Mouse (Mus musculus): Measurements from ENCODE around the gene Pycr2. TPM values are rescaled to one million over a fixed set of nuclear protein-coding genes. Genes with fewer than 3 reads are reported as not detected.

Gene Pycr2
- polyA plus RNA-seq, 1 experiment from 2014 or later, result 78.7 TPM

DNA sequence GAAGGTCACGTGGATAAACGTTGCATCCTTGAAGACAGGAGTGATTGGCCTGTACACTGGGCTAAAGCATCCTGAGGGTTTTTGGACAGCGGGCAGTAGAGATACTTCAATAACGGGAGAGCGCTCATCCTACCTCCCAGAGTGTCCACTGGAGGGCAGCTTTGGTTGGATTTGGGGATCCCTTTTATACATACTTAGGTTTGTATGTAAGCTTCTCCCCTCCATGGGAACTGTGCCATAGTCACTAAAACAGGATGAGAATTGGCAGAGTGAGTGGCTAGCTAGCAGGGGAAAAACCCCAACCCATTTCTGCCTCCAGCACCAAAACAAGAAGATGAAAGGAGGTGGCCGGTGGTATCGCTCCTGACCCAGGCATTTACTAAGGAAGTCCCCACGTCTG, 7.0 kb downstream of the Pycr2 start:
- no peak for ATAC-seq (ENCODE audit: low FRiP score)
- H3K4me2 ChIP-seq, result no peak overlapping the region
- no peak overlapping the region for H3K9ac ChIP-seq

DNA sequence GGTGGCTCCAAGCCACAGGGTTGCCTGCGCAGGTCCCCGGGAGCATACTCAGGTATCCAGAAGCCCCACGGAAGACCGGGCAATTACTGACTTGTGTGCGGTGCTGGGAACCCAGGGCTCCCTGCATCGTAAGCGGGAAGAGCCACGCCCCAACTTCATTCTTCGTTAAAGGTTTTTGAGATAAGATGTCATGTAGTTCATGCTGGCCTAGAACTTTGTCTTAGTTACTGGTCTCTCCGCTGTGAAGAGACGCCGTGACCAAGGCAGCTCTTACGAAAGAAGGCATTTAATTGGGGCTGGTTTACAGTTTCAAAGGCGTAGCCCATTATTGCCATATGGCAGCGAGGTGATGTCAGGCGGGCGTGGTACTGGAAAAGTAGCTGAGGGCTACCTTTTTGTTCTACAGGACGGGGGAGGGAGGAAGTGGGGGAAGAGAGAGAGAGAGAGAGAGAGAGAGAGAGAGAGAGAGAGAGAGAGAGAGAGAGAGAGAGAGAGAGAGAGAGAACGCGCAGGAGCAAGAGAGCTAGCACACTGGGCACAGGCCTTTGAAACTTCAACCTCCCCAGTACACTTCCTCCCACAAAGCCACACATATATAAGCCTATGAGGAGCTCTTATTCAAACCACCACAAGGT, 7.7 kb downstream of the Pycr2 start:
- ATAC-seq (ENCODE audit: low FRiP score), result no peak
- no peak overlapping the region for H3K4me3 ChIP-seq
- 0 out of 2 replicates have a peak, but pooled peaks cover 3% of the 10 kb centered on the region for H3K4me1 ChIP-seq (replicated peaks)
- no peak overlapping the region for H3K27ac ChIP-seq
- H3K27me3 ChIP-seq, result no peaks in the 10 kb centered on the region
- H3K4me2 ChIP-seq, result no peak overlapping the region
- no peak overlapping the region for H3K9ac ChIP-seq
- no peaks in the 10 kb centered on the region for H3K9me3 ChIP-seq
- peaks cover 24% of the 10 kb centered on the region for H3K36me3 ChIP-seq
- 64% methylated on average over 20 of the region's 20 CpGs for WGBS

More for the DNA sequence above, 7.0 kb downstream of the Pycr2 start:
- Histone ChIP-seq H3K27me3 (no peaks in the 10 kb centered on the region), H3K4me3 (no peak overlapping the region), H3K36me3 (peaks cover 30% of the 10 kb centered on the region), H3K9me3 (no peaks in the 10 kb centered on the region), H3K27ac (no peak overlapping the region), H3K4me1 (replicated peaks) (peaks cover 9% of the 10 kb centered on the region)
- WGBS, result 52% methylated on average over 8 of the region's 8 CpGs

DNA sequence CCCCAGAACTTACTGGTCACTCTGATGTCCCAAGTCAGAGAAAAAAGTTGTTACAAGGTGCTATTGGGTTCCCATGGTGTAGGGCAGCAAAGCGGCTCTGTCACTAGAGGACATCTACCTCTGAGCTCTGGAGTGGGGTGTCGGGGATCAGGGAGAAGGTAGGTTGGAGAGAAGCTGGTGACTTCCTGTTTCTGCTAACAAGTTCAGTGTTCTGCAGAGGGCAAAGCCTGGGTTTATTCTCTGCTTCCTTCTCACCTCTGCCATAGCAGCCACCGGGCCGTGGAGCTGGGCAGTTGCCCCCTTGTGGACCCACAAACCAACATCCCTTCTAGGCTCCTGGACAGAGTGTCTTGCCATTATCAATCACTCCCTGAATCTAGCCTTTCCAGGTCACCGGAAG, 8.7 kb downstream of the Pycr2 start:
- H3K9ac ChIP-seq, result no peak overlapping the region
- no peaks in the 10 kb centered on the region for H3K9me3 ChIP-seq
- no peak overlapping the region for H3K4me3 ChIP-seq
- H3K27ac ChIP-seq, result no peak overlapping the region
- no peak for ATAC-seq (ENCODE audit: low FRiP score)
- 85% methylated on average over 5 of the region's 5 CpGs for WGBS
- H3K4me2 ChIP-seq, result no peak overlapping the region
- H3K4me1 ChIP-seq (replicated peaks), result 0 out of 2 replicates have a peak, but pooled peaks cover 3% of the 10 kb centered on the region
- no peaks in the 10 kb centered on the region for H3K27me3 ChIP-seq
- peaks cover 14% of the 10 kb centered on the region for H3K36me3 ChIP-seq

DNA sequence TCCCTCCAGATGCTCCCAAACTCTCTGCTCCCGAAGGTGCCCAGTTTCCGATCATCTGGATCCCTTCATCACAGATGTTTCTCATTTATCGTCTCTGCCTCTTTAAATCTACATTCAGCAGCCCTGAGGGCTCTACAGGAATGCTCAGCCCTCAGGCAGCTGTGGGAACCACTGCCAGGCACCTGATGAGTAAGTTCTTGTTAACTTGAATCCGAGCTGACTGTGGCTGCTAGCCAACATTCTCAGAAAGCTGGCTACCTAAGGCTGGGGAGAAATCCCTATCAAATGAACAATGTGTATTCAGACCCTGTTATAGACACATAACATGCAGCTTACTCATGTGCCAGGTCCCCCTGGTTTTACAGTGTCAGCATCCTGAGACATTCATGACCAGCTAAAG, 9.7 kb downstream of the Pycr2 start:
- Histone ChIP-seq H3K4me3 (no peak overlapping the region), H3K4me1 (replicated peaks) (0 out of 2 replicates have a peak, but pooled peaks cover 3% of the 10 kb centered on the region), H3K9me3 (no peaks in the 10 kb centered on the region), H3K9ac (no peak overlapping the region), H3K4me2 (no peak overlapping the region), H3K36me3 (peaks cover 4% of the 10 kb centered on the region; the same call in 1 of the 2 replicates), H3K27me3 (no peaks in the 10 kb centered on the region), H3K27ac (no peak overlapping the region)
- ATAC-seq (ENCODE audit: low FRiP score), result no peak
- 66% methylated on average over 4 of the region's 4 CpGs for WGBS

DNA sequence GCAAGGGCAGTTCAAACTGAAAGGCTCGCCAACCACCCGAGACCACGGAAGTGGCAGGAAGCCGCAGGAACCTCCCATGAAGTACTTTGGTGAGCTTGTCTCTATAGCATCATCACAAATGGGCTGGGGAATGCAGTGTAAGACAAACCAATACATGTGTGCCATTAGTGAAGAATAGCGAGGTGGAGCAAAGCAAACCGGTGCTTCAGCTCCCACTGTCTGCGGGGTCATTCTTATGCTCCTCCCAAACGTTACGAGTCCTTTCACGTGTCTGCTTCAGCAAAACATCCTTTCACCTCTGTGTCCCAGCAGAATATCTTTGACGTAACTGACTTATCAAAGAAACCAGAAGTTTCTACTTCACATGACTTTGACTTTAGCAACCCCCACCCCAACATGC, 12.3 kb downstream of the Pycr2 start:
- H3K27ac ChIP-seq, result no peak overlapping the region
- WGBS, result 88% methylated on average over 11 of the region's 11 CpGs
- no peaks in the 10 kb centered on the region for H3K9me3 ChIP-seq
- H3K4me2 ChIP-seq, result no peak overlapping the region
- no peak overlapping the region for H3K9ac ChIP-seq
- 0 out of 2 replicates have a peak, but pooled peaks cover 3% of the 10 kb centered on the region for H3K4me1 ChIP-seq (replicated peaks)
- no peaks in the 10 kb centered on the region for H3K27me3 ChIP-seq
- H3K4me3 ChIP-seq, result no peak overlapping the region
- no peaks in the 10 kb centered on the region for H3K36me3 ChIP-seq
- no peak for ATAC-seq (ENCODE audit: low FRiP score)

DNA sequence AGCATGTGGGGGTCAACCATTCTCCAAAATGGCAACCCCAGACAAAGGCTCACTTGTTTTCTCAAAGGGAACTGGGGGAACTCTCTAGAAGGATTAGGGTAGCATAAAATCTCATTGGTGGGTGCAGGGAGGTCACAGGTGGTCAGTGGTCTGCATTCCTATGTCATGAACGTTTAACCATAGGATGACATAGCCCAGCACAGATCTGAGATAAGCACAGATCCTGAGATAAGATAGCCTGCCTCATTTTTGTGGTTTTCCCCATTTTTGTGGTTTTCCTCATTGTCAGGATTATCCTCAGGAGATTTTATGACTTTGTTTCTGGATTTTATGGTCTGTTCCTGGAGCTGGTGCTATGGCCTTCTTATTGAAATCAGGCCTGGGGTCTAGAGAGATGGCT, 13.0 kb downstream of the Pycr2 start:
- no peak overlapping the region for H3K4me2 ChIP-seq
- no peak for ATAC-seq (ENCODE audit: low FRiP score)
- no peaks in the 10 kb centered on the region for H3K27me3 ChIP-seq
- WGBS, result 70% methylated on average over 1 of the region's 1 CpGs
- H3K4me3 ChIP-seq, result no peak overlapping the region
- no peak overlapping the region for H3K9ac ChIP-seq
- H3K9me3 ChIP-seq, result no peaks in the 10 kb centered on the region
- H3K4me1 ChIP-seq (replicated peaks), result no peaks in the 10 kb centered on the region
- H3K36me3 ChIP-seq, result no peaks in the 10 kb centered on the region
- H3K27ac ChIP-seq, result no peak overlapping the region

DNA sequence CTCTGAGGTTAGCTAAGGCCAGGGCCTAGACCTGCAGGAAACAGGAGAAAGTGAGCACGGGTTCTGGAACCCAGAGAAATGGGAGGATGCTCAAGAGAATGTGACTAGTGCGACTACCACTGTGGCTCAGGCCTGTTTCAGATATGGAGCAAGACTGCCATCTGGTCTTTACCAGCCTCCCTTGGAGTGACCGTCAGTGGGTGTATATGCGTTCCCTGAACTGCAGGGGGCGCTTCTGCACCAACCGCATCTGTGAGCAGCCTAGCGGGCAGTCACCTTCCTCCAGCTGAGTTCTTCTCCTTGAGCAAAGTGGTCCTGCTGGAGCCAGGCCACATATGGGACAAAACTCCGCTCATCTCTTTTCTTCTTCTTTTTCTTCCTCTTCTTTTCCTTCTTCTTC, 15.6 kb downstream of the Pycr2 start:
- 31% methylated on average over 8 of the region's 8 CpGs for WGBS
- no peak for ATAC-seq (ENCODE audit: low FRiP score)
- Histone ChIP-seq H3K4me3 (no peak overlapping the region), H3K36me3 (no peaks in the 10 kb centered on the region), H3K27ac (no peak overlapping the region), H3K9ac (no peak overlapping the region), H3K4me1 (replicated peaks) (no peaks in the 10 kb centered on the region), H3K27me3 (no peaks in the 10 kb centered on the region), H3K9me3 (no peaks in the 10 kb centered on the region), H3K4me2 (no peak overlapping the region)

DNA sequence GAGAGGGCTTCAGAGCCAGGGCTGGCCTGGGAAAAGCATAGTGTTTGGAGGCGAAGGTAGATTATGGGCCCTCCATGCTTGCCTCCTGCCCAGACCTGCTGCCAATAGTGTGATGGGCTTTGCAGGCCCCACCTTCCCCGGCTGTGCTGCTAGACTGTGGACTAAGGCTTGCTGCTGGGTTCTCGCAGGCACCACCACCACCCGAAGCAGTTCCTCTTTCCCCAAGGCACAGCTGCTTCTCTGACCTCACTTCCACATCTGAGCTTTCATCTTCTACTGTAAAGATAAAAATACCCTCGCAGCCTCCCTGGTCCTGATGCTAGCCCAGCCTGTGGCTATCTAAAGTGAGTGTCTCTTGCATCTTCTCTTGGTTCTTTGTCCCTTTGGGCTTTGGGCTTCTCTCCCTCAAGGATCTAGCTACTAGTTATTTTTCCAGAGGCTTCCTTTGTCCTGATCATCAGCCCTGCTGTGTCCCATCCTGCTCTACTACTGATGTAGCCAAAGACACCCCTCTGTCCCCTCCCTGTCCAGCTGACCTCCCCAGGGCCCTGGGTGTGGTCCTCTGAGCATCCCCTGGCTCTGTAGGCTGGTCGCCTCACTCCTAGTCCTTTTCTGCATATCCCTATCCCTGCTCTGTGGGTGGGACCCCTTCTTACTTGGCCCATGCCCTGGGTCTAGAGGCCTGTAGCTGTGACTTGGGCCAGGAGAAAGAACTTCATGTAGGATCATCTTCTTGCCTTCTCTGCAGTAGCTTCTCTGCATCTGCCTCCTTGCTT, 18.4 kb downstream of the Pycr2 start:
- no peak overlapping the region for H3K4me2 ChIP-seq
- H3K27ac ChIP-seq, result no peak overlapping the region
- 80% methylated on average over 6 of the region's 6 CpGs for WGBS
- H3K9me3 ChIP-seq, result no peaks in the 10 kb centered on the region
- no peaks in the 10 kb centered on the region for H3K36me3 ChIP-seq
- no peak overlapping the region for H3K4me3 ChIP-seq
- no peaks in the 10 kb centered on the region for H3K27me3 ChIP-seq
- H3K4me1 ChIP-seq (replicated peaks), result no peaks in the 10 kb centered on the region
- no peak overlapping the region for H3K9ac ChIP-seq
- no peak for ATAC-seq (ENCODE audit: low FRiP score)

DNA sequence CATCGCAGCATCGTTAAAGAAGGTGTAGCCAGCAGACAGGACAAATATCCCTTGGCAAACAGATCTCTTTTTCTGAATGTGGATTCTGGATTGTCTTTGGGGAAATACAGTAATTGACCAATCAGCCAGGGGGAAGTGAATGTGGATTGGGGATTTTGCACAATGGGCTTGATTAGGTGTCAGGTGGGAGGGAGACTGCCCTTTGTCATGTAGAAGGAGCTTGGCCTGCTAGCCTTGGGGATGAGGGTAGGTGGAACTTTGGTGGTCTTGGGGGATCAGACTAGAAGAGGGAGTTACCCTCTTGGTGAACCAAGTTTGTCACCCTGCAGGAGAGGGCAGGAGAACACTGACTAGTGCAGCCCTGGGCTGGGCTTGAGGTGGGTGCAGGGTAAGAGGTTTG, 20.6 kb downstream of the Pycr2 start:
- no peak for ATAC-seq (ENCODE audit: low FRiP score)
- Histone ChIP-seq H3K27ac (no peak overlapping the region), H3K9me3 (no peaks in the 10 kb centered on the region), H3K27me3 (no peaks in the 10 kb centered on the region), H3K36me3 (no peaks in the 10 kb centered on the region), H3K9ac (no peak overlapping the region), H3K4me1 (replicated peaks) (no peaks in the 10 kb centered on the region), H3K4me2 (no peak overlapping the region), H3K4me3 (no peak overlapping the region)
- WGBS, result 36% methylated on average over 2 of the region's 2 CpGs

DNA sequence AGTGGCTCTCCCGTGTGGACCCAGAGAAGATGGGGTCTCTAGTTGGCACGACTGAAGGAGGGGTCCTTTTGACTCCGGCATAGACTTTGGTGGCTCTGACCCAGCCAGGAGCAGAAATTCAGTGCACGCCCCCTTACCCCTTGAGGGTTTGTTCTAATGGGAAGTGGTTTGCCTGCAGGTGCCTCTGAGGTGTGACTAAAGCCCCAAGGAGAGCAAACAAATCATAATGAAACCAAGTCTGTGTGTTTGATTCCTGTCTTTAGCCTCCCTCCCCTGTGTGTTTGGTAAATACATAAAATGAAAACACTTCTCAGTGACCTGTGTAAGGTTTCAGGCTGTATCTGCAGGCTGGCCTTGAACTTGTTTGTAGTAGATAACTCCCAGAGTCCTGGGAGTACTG, 22.2 kb downstream of the Pycr2 start:
- WGBS, result 79% methylated on average over 4 of the region's 4 CpGs
- Histone ChIP-seq H3K4me1 (replicated peaks) (no peaks in the 10 kb centered on the region), H3K9ac (no peak overlapping the region), H3K27ac (no peak overlapping the region), H3K27me3 (no peaks in the 10 kb centered on the region), H3K4me2 (no peak overlapping the region), H3K4me3 (no peak overlapping the region), H3K36me3 (no peaks in the 10 kb centered on the region), H3K9me3 (no peaks in the 10 kb centered on the region)
- ATAC-seq (ENCODE audit: low FRiP score), result no peak

DNA sequence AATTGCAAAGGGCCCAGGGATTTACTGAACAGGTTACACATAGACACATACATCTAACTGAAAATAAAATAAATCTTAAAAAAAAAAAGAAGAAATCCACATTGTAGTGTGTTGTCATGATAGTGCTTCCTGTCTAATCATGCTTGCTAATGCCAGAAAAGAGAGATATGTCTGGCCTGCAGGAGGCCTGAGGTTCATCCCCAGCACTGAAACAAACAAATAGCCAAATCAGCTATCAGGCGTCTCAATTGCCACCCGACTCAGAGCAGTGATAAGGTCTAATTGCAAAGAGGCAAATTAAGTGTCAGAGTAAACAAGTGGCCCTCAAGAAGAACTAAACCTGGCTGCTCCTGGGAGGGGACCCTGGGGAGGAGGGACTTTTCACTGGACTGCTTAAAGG, 25.5 kb downstream of the Pycr2 start:
- no peak overlapping the region for H3K4me2 ChIP-seq
- H3K4me3 ChIP-seq, result no peak overlapping the region
- H3K27ac ChIP-seq, result no peak overlapping the region
- 73% methylated on average over 2 of the region's 2 CpGs for WGBS
- H3K36me3 ChIP-seq, result no peaks in the 10 kb centered on the region
- H3K4me1 ChIP-seq (replicated peaks), result 0 out of 2 replicates have a peak, but pooled peaks cover 8% of the 10 kb centered on the region
- H3K9ac ChIP-seq, result no peak overlapping the region
- H3K9me3 ChIP-seq, result no peaks in the 10 kb centered on the region
- no peak for ATAC-seq (ENCODE audit: low FRiP score)
- H3K27me3 ChIP-seq, result peaks cover 17% of the 10 kb centered on the region

DNA sequence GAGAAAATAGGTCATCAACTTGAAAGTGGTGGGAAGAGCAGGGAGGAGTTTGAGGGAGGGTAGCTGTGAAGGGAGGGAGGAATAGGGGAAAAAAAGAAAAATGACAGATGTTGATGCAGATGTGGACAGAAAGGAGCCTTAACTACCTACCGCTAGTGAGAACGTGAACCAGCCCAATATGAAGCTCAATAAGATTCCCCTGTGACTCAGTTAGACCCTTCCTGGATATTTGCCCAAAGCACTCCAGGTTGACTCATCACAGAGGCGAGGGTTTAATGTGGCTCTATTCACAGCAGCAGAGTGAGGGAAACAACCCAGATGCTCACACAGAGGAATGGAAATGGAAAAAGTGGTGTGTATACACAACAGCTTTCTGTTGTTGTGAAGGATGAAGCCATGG, 27.0 kb downstream of the Pycr2 start:
- no peak overlapping the region for H3K4me2 ChIP-seq
- H3K4me1 ChIP-seq (replicated peaks), result 0 out of 2 replicates have a peak, but pooled peaks cover 8% of the 10 kb centered on the region
- H3K27ac ChIP-seq, result no peak overlapping the region
- no peaks in the 10 kb centered on the region for H3K36me3 ChIP-seq
- no peak overlapping the region for H3K9ac ChIP-seq
- ATAC-seq (ENCODE audit: low FRiP score), result no peak
- H3K9me3 ChIP-seq, result no peaks in the 10 kb centered on the region
- peaks cover 33% of the 10 kb centered on the region for H3K27me3 ChIP-seq
- H3K4me3 ChIP-seq, result no peak overlapping the region
- WGBS, result 66% methylated on average over 3 of the region's 3 CpGs

DNA sequence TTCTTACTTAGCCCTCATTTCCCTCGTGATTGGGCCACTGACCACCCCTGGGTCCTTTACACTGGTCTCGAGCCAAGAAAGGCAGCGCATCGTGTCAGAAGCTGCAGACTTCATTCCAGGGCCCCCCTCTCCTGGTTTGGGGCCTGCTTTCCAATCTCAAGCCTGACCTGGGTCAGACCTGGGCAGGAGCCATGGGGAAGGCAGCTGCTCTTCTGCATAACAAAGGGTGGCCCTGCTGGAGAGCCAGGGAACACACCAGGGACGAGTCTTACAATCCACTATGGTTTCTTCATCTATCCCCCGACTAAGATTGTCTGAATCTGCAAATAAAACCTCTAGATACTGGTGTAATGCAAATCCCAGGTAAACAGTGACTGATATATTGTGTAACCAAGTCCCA, 29.6 kb downstream of the Pycr2 start:
- H3K4me3 ChIP-seq, result no peak overlapping the region
- H3K36me3 ChIP-seq, result no peaks in the 10 kb centered on the region
- H3K27me3 ChIP-seq, result peaks cover 56% of the 10 kb centered on the region
- ATAC-seq (ENCODE audit: low FRiP score), result no peak
- H3K4me2 ChIP-seq, result no peak overlapping the region
- H3K4me1 ChIP-seq (replicated peaks), result peaks cover 13% of the 10 kb centered on the region; the same call in 1 of the 2 replicates
- H3K9ac ChIP-seq, result no peak overlapping the region
- H3K27ac ChIP-seq, result no peak overlapping the region
- WGBS, result 7% methylated on average over 6 of the region's 6 CpGs
- no peaks in the 10 kb centered on the region for H3K9me3 ChIP-seq
